8 mouse cellular contexts compared by ENCODE assay signal in the genomic region with DNA sequence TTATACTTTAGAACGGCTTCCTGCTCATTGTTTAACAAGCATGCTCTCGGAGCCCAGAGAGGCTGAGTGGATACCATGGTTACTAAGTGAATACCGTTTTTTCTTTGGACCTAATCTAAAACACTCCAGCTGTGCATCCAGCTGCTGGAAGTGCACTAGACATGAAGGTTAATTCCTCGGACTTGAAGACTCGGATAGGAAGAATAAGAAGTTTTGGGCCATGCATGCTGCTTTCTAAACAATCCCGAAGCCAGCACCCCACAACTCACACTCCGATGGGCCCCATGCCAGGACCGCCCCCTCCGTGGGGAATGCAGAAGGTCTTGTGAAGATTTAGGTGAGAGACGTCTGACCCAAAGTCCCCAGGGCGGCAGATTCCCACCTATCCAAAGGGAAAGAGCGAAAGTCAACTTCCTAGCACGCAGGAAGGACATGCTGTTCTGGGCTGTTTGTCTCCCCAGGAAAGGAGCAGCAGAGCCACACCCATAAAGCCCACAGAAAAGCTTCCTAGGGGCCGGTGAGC.
DNase-seq lines count a peak whose midpoint lies in the region; ATAC-seq and TF ChIP-seq lines count a peak whose summit lies in the region.

No protein-coding gene starts in this region.

- H3K27ac ChIP-seq in heart, embryonic 11.5 days (ENCODE audit: low read depth, low read length), result no peak overlapping the region
- no peak overlapping the region for H3K27ac ChIP-seq in limb, embryonic 14.5 days (replicated peaks; ENCODE audit: low read depth, low read length)

- TF ChIP-seq POLR2A in limb, embryonic 14.5 days (IDR thresholded peaks at IDR 0.05; ENCODE audit: borderline replicate concordance, extremely low read depth, insufficient read depth, insufficient read length), result no peak

- H3K4me2 ChIP-seq in heart, embryonic 11.5 days, result no peak overlapping the region; the same call in 1 of the 2 replicates
- 0 out of 2 replicates have a peak overlapping the region, but pooled peaks have one; percentile 11 for H3K4me2 ChIP-seq in limb, embryonic 14.5 days (replicated peaks; ENCODE audit: low read depth, low read length, severe bottlenecking)

- no peak overlapping the region for H3K9ac ChIP-seq in heart, embryonic 11.5 days (ENCODE audit: low read depth, low read length)
- H3K9ac ChIP-seq in limb, embryonic 14.5 days (ENCODE audit: low read depth, low read length, severe bottlenecking), result no peak overlapping the region

- DNase-seq in heart, adult 18-20 months, result peak; percentile 44 to 57
- peak; percentile 86 for DNase-seq in R1 (ENCODE audit: low read depth, low spot score)
- peak; percentile 59 for DNase-seq in forelimb bud, embryonic 11.5 days (ENCODE audit: low read depth, low spot score)
- peak; percentile 38 for DNase-seq in limb, embryonic 14.5 days (ENCODE audit: low spot score)
- no peak for DNase-seq in urinary bladder, adult 18-20 months (ENCODE audit: low spot score in 2 of 2)
- DNase-seq in ovary, postnatal 36 days (ENCODE audit: low spot score), result no peak
- no peak for DNase-seq in adrenal gland, adult 8-10 months

- H3K36me3 ChIP-seq in heart, embryonic 11.5 days (ENCODE audit: control insufficient read depth, insufficient read depth, low read length), result no peaks in the 10 kb centered on the region
- no peaks in the 10 kb centered on the region for H3K36me3 ChIP-seq in limb, embryonic 14.5 days (ENCODE audit: control insufficient read depth, insufficient read depth, low read length)

- WGBS in heart, embryonic 11.5 days (ENCODE audit: insufficient replicate concordance), result 63% methylated on average over 14 of the region's 14 CpGs
- 36% methylated on average over 14 of the region's 14 CpGs for WGBS in limb, embryonic 14.5 days

- no peak for ATAC-seq in heart, embryonic 11.5 days (replicated peaks; ENCODE audit: insufficient number of reproducible peaks, low FRiP score, low TSS enrichment)
- peak; percentile 81 for ATAC-seq in limb, embryonic 14.5 days (ENCODE audit: low FRiP score, low read depth)

- peaks cover 9% of the 10 kb centered on the region; the same call in 1 of the 2 replicates for H3K4me1 ChIP-seq in heart, embryonic 11.5 days (ENCODE audit: control insufficient read depth, insufficient read depth, low read length)
- H3K4me1 ChIP-seq in limb, embryonic 14.5 days (ENCODE audit: control insufficient read depth, insufficient read depth, low read length), result peaks cover 13% of the 10 kb centered on the region

- no peaks in the 10 kb centered on the region for H3K9me3 ChIP-seq in heart, embryonic 11.5 days (replicated peaks; ENCODE audit: control insufficient read depth, low read length)
- no peaks in the 10 kb centered on the region for H3K9me3 ChIP-seq in limb, embryonic 14.5 days (ENCODE audit: control insufficient read depth, low read length)

- H3K4me3 ChIP-seq in heart, embryonic 11.5 days (ENCODE audit: low read depth, low read length), result no peak overlapping the region
- no peak overlapping the region for H3K4me3 ChIP-seq in limb, embryonic 14.5 days (replicated peaks; ENCODE audit: low read length)

- H3K27me3 ChIP-seq in heart, embryonic 11.5 days (ENCODE audit: control insufficient read depth, insufficient read depth, low read length), result no peaks in the 10 kb centered on the region
- no peaks in the 10 kb centered on the region for H3K27me3 ChIP-seq in limb, embryonic 14.5 days (ENCODE audit: control insufficient read depth, insufficient read depth, low read length)

Comparison
In these comparisons a context has a peak if more than half of its experiments do, and no peak if none do; other contexts are left out.
1. DNase-seq: peak in heart, adult 18-20 months (2 of 2), R1 (single experiment), forelimb bud, embryonic 11.5 days (single experiment) and limb, embryonic 14.5 days (single experiment); none in urinary bladder, adult 18-20 months (0 of 2), ovary, postnatal 36 days (single experiment) and adrenal gland, adult 8-10 months (single experiment).